Mouse (Mus musculus) small intestine, adult 2 months (tissue): Measurements from ENCODE around the gene Olfr199. TPM values are rescaled to one million over a fixed set of nuclear protein-coding genes. Genes with fewer than 3 reads are reported as not detected.
"Not testable (repeated sequence)": the region's sequence is repeated elsewhere in the genome, so short reads cannot be mapped to it uniquely, and the experiment has no call there.

Experiments used
- H3K27ac ChIP-seq: fragments of 200-500 bp; 2 replicates; pipeline ENCODE4 v1.5.1; 2012; ENCODE audit warnings: low read depth, low read length, control low read depth, inconsistent platforms; ENCODE audit not compliant: insufficient read depth
- H3K27me3 ChIP-seq: fragments of 200-500 bp; 2 replicates; pipeline ENCODE4 v1.6.1; 2012; ENCODE audit warnings: mild to moderate bottlenecking, moderate library complexity, low read length, inconsistent platforms; ENCODE audit not compliant: control insufficient read depth, insufficient read depth
- H3K36me3 ChIP-seq: fragments of 200-500 bp; 2 replicates; pipeline ENCODE4 v1.6.1; 2012; ENCODE audit warnings: mild to moderate bottlenecking, low read length, control low read depth, inconsistent platforms; ENCODE audit not compliant: control insufficient read depth, insufficient read depth
- H3K4me1 ChIP-seq: fragments of 200-500 bp; 2 replicates; pipeline ENCODE4 v1.6.1; 2012; ENCODE audit warnings: low read length, inconsistent platforms, mixed read lengths; ENCODE audit not compliant: control insufficient read depth, insufficient read depth, insufficient read length
- H3K4me3 ChIP-seq: fragments of 200-500 bp; 2 replicates; pipeline ENCODE4 v1.5.1; 2012; ENCODE audit warnings: low read depth, mild to moderate bottlenecking, control low read depth, inconsistent platforms, low read length, moderate library complexity
- CTCF ChIP-seq: fragments of 200-500 bp; IDR thresholded peaks from 2 replicates; pipeline ENCODE4 v1.5.1; 2012; ENCODE audit warnings: low read depth, mild to moderate bottlenecking, control low read depth, inconsistent platforms, low read length, moderate library complexity, mixed read lengths; ENCODE audit not compliant: insufficient replicate concordance, insufficient read length; ENCODE audit errors: extremely low read depth
- POLR2A ChIP-seq: fragments of 200-500 bp; IDR thresholded peaks from 2 replicates; pipeline ENCODE4 v1.6.1; 2012; ENCODE audit warnings: low read depth, mild to moderate bottlenecking, control low read depth, inconsistent platforms, low read length, moderate library complexity
- WGBS: fragments of 180-500 bp; shearing (Covaris S2); methylation state at CpG from one replicate; pipeline ENCODE4 v1.1.7; 2018; 5-methylcytosine and 5-hydroxymethylcytosine counted together
- polyA plus RNA-seq: library from polyadenylated mRNA; depleted of rRNA; stranded (reverse); fragments of >200 nt; gene quantifications from 2 replicates; pipeline ENCODE4 v1.2.3, GENCODE M21; 2012; rRNA removed

Olfr199 gene
- polyA plus RNA-seq: not detected in 2 replicates

- not testable (repeated sequence) for H3K27me3 ChIP-seq, H3K4me3 ChIP-seq, H3K36me3 ChIP-seq, H3K4me1 ChIP-seq, H3K27ac ChIP-seq
- 68% methylated on average over 1 of the region's 1 CpGs for WGBS
These were observed at the start of gene Olfr199 for GRCm38 (mm10) chr16:59219667-59220066. Olfr199 (minus strand) TSS chr16:59219767.

GRCm38 (mm10) chr16:59269097-59269496 lies 49.5 kb upstream of the Olfr199 start:
- not testable (repeated sequence) for H3K36me3 ChIP-seq, H3K4me3 ChIP-seq, H3K4me1 ChIP-seq, H3K27me3 ChIP-seq, H3K27ac ChIP-seq
- 52% methylated on average over 4 of the region's 4 CpGs for WGBS

DNA sequence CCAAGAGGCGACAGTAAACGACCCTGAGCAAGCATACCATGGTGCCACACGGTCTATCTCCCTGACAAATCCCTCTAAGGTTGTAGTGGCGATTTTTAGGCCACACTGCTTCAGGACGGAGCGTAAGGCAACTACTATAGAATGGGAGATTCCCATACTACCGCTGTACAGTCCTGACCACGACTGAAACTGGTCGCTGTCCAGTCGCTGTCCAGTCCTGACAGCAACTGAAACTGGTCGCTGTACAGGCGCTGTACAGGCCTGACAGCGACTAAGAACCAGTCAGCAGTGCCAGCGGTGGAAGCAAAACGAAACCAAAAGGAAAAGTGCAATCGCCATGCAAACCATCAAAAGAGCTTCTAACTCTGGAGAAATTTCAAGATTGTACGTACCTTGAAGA lies 30.1 kb upstream of the Olfr199 start:
- no peak overlapping the region for H3K27ac ChIP-seq
- TF ChIP-seq POLR2A (no peak), CTCF (no peak)
- WGBS: 84% methylated on average over 17 of the region's 17 CpGs

DNA sequence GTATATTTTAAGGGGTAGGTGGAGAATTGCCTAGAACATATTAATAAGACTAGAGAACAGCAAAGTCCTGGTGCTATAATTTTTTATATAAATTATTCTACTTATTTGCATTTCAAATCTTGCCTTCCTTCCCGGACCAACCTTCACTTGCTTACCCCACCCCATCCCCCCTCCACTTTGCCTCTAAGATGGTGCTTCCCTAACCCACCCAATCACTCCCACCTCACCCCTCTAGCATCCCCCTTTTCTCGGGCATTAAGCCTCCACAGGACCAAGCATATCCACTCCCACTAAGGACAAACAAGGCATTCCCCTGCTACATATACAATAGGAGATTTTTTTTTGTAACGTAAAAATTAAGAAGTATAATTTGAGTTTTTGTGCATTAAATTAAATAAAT lies 1.7 kb downstream of the Olfr199 start:
- 65% methylated on average over 3 of the region's 3 CpGs for WGBS
- not testable (repeated sequence) for H3K36me3 ChIP-seq

More for the DNA sequence above, 30.1 kb upstream of the Olfr199 start:
- no peaks in the 10 kb centered on the region for H3K4me1 ChIP-seq
- no peak overlapping the region for H3K4me3 ChIP-seq
- no peaks in the 10 kb centered on the region for H3K27me3 ChIP-seq
- no peaks in the 10 kb centered on the region for H3K36me3 ChIP-seq

GRCm38 (mm10) chr16:59203433-59203832 lies 16.1 kb downstream of the Olfr199 start, which contains the start of gene Olfr198:
Olfr198 (minus strand) TSS chr16:59203533.
- not testable (repeated sequence) for H3K27me3 ChIP-seq, H3K4me3 ChIP-seq, H3K4me1 ChIP-seq, H3K27ac ChIP-seq, H3K36me3 ChIP-seq
- WGBS: 59% methylated on average over 1 of the region's 1 CpGs

More for the DNA sequence above, 1.7 kb downstream of the Olfr199 start:
- not testable (repeated sequence) for H3K27me3 ChIP-seq, H3K27ac ChIP-seq, H3K4me3 ChIP-seq, H3K4me1 ChIP-seq

- Histone ChIP-seq H3K4me3 (no peak within 1 kb of the TSS), H3K27ac (no peak within 1 kb of the TSS), H3K27me3 (no peaks in the 10 kb centered on the region), H3K36me3 (no peaks in the 10 kb centered on the region), H3K4me1 (no peaks in the 10 kb centered on the region)
- TF ChIP-seq CTCF (no peak), POLR2A (no peak)
- 65% methylated on average over 3 of the region's 3 CpGs for WGBS
These were observed 49.2 kb downstream of the Olfr199 start, which contains the start of gene Olfr196 for GRCm38 (mm10) chr16:59170354-59170753. Olfr196 (minus strand) TSS chr16:59170454.

Other genes starting within 250 kb of the Olfr199 start
- gene Olfr183, start 224.4 kb downstream of the Olfr199 start, polyA plus RNA-seq: not detected in 2 replicates
- not detected in 2 replicates for gene Olfr186, start 189.5 kb downstream of the Olfr199 start, polyA plus RNA-seq
- gene Olfr187, start 180.0 kb downstream of the Olfr199 start, polyA plus RNA-seq: not detected in 2 replicates
- not detected in 2 replicates for gene Olfr190, start 141.8 kb downstream of the Olfr199 start, polyA plus RNA-seq
- not detected in 2 replicates for gene Olfr191, start 129.9 kb downstream of the Olfr199 start, polyA plus RNA-seq
- not detected in 2 replicates for gene Olfr193, start 107.9 kb downstream of the Olfr199 start, polyA plus RNA-seq
- not detected in 2 replicates for gene Olfr194, start 98.7 kb downstream of the Olfr199 start, polyA plus RNA-seq
- gene Olfr195, start 72.7 kb downstream of the Olfr199 start, polyA plus RNA-seq: not detected in 2 replicates
- gene Olfr196, start 49.3 kb downstream of the Olfr199 start, polyA plus RNA-seq: not detected in 2 replicates
- not detected in 2 replicates for gene Olfr198, start 16.2 kb downstream of the Olfr199 start, polyA plus RNA-seq
- not detected in 2 replicates for gene Olfr201, start 52.9 kb upstream of the Olfr199 start, polyA plus RNA-seq
- gene Olfr202, start 67.0 kb upstream of the Olfr199 start, polyA plus RNA-seq: not detected in 2 replicates
- gene Olfr203, start 79.1 kb upstream of the Olfr199 start, polyA plus RNA-seq: not detected in 2 replicates
- not detected in 2 replicates for gene Olfr204, start 98.5 kb upstream of the Olfr199 start, polyA plus RNA-seq
- gene Olfr205, start 111.4 kb upstream of the Olfr199 start, polyA plus RNA-seq: not detected in 2 replicates
- not detected in 2 replicates for gene Olfr206, start 129.5 kb upstream of the Olfr199 start, polyA plus RNA-seq
- not detected in 2 replicates for gene Olfr209, start 144.2 kb upstream of the Olfr199 start, polyA plus RNA-seq
- gene Gabrr3, start 187.6 kb upstream of the Olfr199 start, polyA plus RNA-seq: not detected in 2 replicates